Mouse (Mus musculus): ENCODE results near the gene Gm26920.
"Not testable (repeated sequence)": the region's sequence is repeated elsewhere in the genome, so short reads cannot be mapped to it uniquely, and the experiment has no call there.

Gene Gm26920

DNA sequence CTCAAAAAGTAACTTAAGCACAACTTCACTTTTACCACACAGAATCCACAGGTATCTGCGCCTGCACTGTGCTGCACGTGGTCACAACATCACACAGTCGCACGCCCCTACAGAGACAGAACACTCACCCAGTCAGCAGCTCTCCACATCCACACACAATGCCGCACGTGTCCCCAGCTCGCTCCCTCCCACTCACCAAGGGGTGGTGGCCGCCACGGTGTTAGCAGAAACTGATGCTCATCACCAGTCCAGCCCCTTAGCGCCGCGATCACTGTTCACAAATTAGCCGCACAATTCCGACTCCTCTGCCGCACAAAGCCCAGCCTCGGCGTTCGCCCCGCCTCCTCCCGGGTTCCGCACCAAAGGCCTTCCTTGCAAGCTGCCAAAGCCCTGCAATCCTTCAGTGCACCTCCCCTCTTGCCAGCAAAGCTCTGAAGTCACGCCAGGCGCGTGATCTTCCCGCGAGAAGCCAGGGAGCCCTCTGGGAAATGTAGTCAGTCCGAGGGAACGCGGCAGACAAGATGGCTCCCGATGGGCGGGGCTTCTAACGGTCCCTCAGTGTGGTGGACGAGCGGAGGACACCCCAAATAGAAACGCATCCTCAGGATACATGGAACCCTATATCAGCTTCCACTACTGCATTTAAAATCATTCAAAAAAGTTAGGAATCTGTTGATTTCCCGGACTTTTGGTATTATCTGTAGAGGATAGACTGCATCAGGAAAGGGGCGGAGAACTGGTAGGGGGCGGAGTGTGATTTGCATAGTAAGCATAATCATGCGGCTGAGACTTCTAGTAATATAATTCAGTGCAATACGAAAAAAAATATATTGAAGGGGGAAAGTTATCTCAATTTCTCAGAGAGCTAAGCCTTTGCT, at the start of gene Gm26920, which contains the start of gene Zfp566:
TSS of gene Gm26920 (minus strand) at position 319 of the 878 bp plus-strand sequence.
TSS of gene Zfp566 (minus strand) at position 436 of the 878 bp plus-strand sequence.
- peak; percentile 96 for DNase-seq (ENCODE audit: low spot score)

DNA sequence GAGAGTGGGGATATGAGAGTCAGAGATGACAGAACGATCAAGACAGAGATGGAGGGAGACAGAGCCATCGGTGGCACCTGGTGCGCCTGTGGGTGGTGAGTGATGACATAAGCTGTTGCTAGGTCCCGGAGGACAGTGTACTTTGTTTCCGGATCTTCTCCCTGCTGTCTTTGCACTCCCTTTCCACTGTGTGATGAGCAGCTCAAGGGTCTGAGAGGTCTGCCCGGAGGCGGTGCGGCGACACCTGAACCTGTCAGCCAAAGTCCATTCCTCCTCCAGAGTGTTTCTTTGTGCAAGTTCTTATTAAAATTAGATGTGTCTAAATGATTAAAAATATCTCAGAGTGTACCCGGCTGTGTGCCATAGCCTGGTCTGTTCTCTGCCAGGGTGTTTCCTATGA, 46.6 kb upstream of the Gm26920 start:
- no peak for DNase-seq (ENCODE audit: low spot score)

DNA sequence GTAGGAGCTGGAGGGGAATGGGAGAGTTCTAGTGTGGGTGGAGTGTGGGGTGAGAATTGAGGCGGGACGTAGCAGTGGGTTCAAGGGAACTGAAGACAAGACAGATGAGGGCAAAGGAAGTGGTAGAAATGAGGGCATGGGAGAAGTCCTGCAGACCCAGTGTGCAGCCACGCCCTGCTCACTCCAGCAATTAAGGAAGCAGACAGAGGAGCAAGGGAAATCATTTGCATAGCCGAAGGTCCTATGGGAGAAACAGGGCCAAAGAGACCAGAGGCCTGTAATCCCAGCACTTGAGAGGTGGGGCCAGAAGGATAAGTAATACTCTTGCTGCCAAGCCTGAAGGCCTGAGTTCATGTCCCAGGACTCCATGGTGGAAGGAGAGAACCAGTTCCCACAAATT, 42.2 kb upstream of the Gm26920 start:
- no peak for DNase-seq (ENCODE audit: low spot score)

GRCm38 (mm10) chr7:30129900-30130299, 39.7 kb upstream of the Gm26920 start:
- DNase-seq (ENCODE audit: low spot score) = no peak

GRCm38 (mm10) chr7:30122188-30122530, 31.9 kb upstream of the Gm26920 start:
- DNase-seq (ENCODE audit: low spot score) = no peak

DNA sequence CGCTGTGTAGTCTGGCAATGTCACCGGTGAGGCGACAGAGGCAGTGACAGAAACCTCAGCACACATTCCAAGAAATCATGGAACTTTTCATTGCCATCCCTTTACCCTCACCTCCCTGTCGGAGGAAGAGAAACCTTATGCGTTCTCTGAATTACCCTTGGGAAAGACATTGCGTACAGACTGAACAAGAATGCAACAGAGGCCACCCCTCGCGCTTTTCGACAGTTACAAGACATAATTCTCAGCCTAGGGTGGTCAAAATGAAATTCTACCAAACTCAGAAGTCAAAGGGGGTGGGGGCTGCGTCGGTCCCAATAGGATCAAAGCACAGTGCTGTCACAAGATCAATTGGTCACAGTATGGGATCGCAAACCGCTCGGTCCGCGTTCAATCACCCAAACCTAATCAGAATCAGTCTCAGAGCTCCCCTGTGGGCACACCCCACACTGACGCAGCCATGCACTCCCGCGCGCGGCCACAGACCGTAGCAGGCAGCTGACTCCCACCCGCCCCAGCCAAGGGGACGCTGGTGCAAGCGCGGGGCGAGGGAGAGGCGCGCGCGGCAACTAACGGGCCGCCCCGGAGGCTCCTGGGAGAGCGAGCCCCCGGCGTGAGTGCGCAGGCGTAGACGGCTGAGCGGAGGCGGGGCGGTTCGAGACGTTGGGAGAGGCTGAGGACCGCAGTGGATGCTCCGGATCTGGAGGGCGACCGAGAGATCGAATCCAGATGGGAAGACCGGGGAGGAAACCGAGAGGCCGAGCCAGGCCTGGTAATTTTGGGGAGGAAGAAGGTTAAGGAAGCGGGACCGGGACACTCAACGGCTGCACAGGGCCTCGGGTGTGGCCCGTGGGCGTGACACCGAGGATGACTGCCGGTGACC, 31.3 kb upstream of the Gm26920 start, which contains the start of gene Zfp382:
TSS of gene Zfp382 (plus strand) at position 635 of the 880 bp plus-strand sequence.
- DNase-seq (ENCODE audit: low spot score) = peak; percentile 88

GRCm38 (mm10) chr7:30117935-30118334, 27.7 kb upstream of the Gm26920 start:
- DNase-seq (ENCODE audit: low spot score) = not testable (repeated sequence)

GRCm38 (mm10) chr7:30116076-30116475, 25.9 kb upstream of the Gm26920 start:
- no peak for DNase-seq (ENCODE audit: low spot score)

DNA sequence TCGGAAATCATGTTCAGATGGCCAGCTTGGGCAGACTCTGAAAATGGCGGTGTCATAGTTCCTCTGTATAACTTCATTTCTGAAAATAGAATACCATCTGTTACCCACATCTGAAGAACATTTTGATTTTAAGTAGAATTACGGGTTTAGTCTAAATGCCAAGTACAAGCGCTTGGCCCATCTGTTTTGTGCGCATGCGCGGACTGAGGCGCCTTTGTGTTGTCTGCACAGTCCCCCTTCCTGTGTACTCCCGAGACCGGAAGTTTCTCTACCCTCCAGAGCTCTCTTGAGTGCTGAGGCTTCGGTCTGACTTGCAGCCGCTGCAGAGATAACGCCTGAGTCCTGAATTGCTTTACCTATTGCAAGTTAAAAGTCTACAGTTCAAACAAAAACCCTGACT, 9.1 kb upstream of the Gm26920 start:
- no peak for DNase-seq (ENCODE audit: low spot score)

GRCm38 (mm10) chr7:30095551-30096125, 5.4 kb upstream of the Gm26920 start:
- DNase-seq (ENCODE audit: low spot score) = no peak

- peak; percentile 88 for DNase-seq (ENCODE audit: low spot score)
Measured at GRCm38 (mm10) chr7:30094646-30095429, 4.6 kb upstream of the Gm26920 start, which contains the start of gene Zfp260. Gene Zfp260, plus strand, starts transcription at chr7:30094777.

DNA sequence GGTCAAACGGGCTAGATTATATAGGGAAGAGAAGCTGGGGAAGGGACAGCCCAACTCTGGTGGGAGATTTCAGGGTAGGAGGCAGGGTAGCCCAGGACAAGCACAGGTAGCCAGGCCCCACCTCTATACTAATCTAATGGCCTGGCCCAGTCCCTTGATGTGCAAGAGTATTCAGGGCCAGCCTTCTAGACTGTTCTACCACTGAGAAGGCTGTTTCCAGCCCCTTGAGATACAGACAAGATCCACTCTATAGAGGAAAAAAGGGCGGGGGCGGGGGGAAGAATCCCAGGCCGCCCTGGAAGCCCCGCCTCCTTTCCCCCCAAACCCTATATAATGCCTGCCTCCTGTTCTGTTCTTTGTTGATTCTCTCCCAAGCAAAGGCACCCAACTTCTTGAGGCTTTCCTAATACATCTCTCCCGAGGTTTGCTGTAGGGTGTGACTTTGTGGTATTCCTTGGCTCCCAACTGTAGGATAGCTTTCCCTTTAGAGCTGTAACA, 3.8 kb upstream of the Gm26920 start:
- no peak for DNase-seq (ENCODE audit: low spot score)

DNA sequence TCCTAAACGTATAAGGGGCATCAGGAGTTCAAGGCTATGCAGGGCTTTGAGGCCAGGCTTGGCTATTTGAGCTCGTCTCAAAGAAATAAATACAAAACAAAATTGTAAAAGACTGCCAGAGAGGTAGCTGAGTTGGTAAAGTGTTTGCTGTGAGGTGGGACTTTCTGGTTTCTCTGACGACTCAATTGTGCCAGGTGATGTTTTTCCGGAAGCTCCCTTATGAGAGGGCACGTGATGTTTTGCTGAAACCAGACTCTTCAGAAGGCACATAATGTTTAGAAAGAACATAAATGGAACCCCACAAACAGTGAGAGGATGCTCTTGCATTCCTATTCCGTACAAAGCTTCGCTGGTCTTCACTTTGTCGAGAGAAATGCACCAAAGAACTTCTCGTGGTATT, 2.5 kb upstream of the Gm26920 start:
- no peak for DNase-seq (ENCODE audit: low spot score)

GRCm38 (mm10) chr7:30090970-30091585, 868 bp upstream of the Gm26920 start:
- DNase-seq (ENCODE audit: low spot score) = no peak

DNA sequence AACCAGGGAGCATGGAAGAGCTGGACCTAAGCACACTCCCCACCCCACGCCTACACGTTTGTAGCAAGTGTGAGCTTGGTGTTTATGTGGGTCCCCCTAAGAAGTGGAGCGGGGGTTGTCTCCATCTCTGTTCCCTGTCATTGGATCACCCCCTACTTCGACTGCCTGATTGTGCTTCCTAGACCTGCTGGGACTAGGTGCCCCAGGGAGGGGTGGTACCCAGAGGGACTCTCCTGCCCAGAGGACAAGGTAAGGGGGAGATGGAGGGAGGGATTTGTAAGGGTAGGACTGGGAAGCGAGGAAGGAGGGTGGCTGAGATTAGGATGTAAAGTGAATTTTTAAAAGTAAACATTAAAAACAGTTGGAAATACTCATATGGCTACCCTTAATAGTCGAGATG, 805 bp downstream of the Gm26920 start:
- DNase-seq (ENCODE audit: low spot score) = no peak

GRCm38 (mm10) chr7:30086524-30086923, 3.7 kb downstream of the Gm26920 start:
- DNase-seq (ENCODE audit: low spot score) = peak; percentile 12

DNA sequence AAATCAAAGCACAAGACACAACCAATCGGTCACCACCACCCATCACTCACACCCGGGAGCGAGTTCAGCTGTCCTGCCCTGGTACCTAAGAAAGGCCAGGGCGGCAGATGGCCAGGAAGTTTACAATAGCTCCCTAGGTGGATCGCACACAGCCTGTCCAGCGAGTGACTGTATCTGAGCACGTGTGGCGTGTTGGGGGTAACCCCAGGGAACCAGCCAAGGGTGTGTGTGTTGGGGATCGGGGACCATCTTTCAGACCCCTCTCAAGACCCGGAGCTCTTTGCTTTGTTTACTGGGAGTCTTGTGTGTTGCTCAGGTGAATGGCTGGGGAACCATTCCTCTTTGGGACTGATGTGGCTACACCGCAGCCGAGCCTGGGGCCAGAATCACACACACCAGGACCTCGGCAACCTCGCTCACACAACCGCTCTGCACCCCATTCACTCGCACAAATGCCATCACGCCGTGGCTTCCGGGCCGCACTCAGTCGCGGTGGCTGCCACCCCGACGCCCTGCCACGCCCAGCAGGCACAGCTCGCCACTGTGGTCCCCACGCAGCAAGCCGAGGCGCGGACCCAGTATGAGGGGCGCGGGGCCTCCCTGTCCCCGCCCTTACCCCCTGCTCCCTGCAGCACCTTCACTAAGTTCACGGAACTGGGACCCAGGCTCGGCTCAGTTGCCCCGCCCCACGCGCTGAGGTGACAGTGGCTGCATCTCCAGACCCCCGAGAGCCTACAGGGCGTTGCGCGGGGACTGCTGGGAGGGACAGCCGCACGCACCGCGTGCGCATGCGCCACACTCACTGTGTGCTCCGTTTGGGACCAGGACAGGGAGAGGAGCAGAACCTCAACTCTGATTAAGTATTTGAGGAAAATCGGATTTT, 17.8 kb downstream of the Gm26920 start, which contains the start of gene Zfp82:
TSS of gene Zfp82 (minus strand) at position 755 of the 883 bp plus-strand sequence.
- peak; percentile 79 for DNase-seq (ENCODE audit: low spot score)

DNA sequence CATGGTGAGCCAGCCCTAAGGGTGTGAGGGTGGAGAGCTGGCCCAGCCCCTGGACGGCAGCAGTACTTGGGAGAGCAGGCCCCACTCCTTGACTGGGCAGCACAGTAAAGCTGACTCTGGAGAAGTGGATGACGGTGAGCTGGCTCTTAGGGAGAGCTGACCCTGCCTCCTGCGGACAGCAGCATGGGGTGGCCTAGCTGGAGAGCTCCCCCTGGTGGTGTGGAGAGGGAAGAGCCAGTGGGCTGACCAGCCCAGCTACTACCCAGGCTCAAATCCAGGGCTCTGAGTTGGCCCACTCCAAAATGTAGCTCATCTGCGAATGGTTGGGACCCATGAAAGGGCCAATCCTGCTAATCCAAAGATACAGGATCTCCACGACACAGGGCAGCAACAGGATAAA, 25.6 kb downstream of the Gm26920 start:
- no peak for DNase-seq (ENCODE audit: low spot score)

GRCm38 (mm10) chr7:30062478-30062877, 27.7 kb downstream of the Gm26920 start:
- no peak for DNase-seq (ENCODE audit: low spot score)

- DNase-seq (ENCODE audit: low spot score) = no peak
Measured at GRCm38 (mm10) chr7:30060341-30060740, 29.9 kb downstream of the Gm26920 start.

All from urinary bladder, postnatal 14 days (tissue).